Mouse (Mus musculus): ENCODE data around the gene Gm14597. TPM values are rescaled to one million over a fixed set of nuclear protein-coding genes. Genes with fewer than 3 reads are reported as not detected.

Gm14597 gene
- not detected for polyA plus RNA-seq (2017; shearing (Covaris generic))

GRCm38 (mm10) chrX:53608879-53609278 is at the start of gene Gm14597:
Gm14597 (minus strand) TSS chrX:53608979.

GRCm38 (mm10) chrX:53642980-53643961 is 34.5 kb upstream of the Gm14597 start, which contains the start of gene Rtl8a:
Rtl8a (minus strand) TSS chrX:53643682.

GRCm38 (mm10) chrX:53607242-53608121 is 1.3 kb downstream of the Gm14597 start, which contains the start of gene Rtl8c:
Rtl8c (plus strand) TSS chrX:53608032.

Other genes with a start within 250 kb of the Gm14597 start
- 21.7 TPM for gene Mospd1, start 238.5 kb downstream of the Gm14597 start, polyA plus RNA-seq (2017; shearing (Covaris generic))
- not detected for gene Etd, start 174.1 kb downstream of the Gm14597 start, polyA plus RNA-seq (2017; shearing (Covaris generic))
- gene Rtl8c, start 947 bp downstream of the Gm14597 start, polyA plus RNA-seq (2017; shearing (Covaris generic)): 34.0 TPM
- 33.9 TPM for gene Rtl8a, start 34.7 kb upstream of the Gm14597 start, polyA plus RNA-seq (2017; shearing (Covaris generic))
- gene Rtl8b, start 61.4 kb upstream of the Gm14597 start, polyA plus RNA-seq (2017; shearing (Covaris generic)): 31.9 TPM
- not detected for gene 4930502E18Rik, start 115.8 kb upstream of the Gm14597 start, polyA plus RNA-seq (2017; shearing (Covaris generic))
- gene 1700013H16Rik, start 148.9 kb upstream of the Gm14597 start, polyA plus RNA-seq (2017; shearing (Covaris generic)): not detected
- gene Zfp36l3, start 167.4 kb upstream of the Gm14597 start, polyA plus RNA-seq (2017; shearing (Covaris generic)): not detected
- gene Xlr, start 188.7 kb upstream of the Gm14597 start, polyA plus RNA-seq (2017; shearing (Covaris generic)): 7.4 TPM

All from inflammation-experienced regulatory T-cells, adult 16 weeks (primary cell).